8 mouse cellular contexts compared by ENCODE assay signal in genomic region chr2:92598941-92599486, GRCm38 (mm10). TPM values are rescaled to one million over a fixed set of nuclear protein-coding genes. Genes with fewer than 3 reads are reported as not detected.
DNase-seq lines count a peak whose midpoint lies in the region; ATAC-seq lines count a peak whose summit lies in the region.

No protein-coding gene starts in this region.

- peak overlapping the region; percentile 75; the same call in 1 of the 2 replicates for H3K9ac ChIP-seq in limb, embryonic 13.5 days
- peak overlapping the region; percentile 48; the same call in 1 of the 2 replicates for H3K9ac ChIP-seq in stomach, embryonic 14.5 days (replicated peaks; ENCODE audit: low read depth, low read length)

- H3K9me3 ChIP-seq in forebrain, embryonic 10.5 days = no peaks in the 10 kb centered on the region
- no peaks in the 10 kb centered on the region for H3K9me3 ChIP-seq in limb, embryonic 13.5 days
- no peaks in the 10 kb centered on the region for H3K9me3 ChIP-seq in stomach, embryonic 14.5 days (ENCODE audit: control insufficient read depth, low read depth, low read length)

- peak overlapping the region; percentile 87 for H3K27ac ChIP-seq in forebrain, embryonic 10.5 days
- no peak overlapping the region for H3K27ac ChIP-seq in limb, embryonic 13.5 days
- no peak overlapping the region for H3K27ac ChIP-seq in stomach, embryonic 14.5 days (ENCODE audit: low read length)

- no peak; the same call in 1 of the 2 replicates for ATAC-seq in limb, embryonic 13.5 days (ENCODE audit: low FRiP score, low read depth)
- peak; percentile 2; the same call in 1 of the 2 replicates for ATAC-seq in stomach, embryonic 14.5 days (ENCODE audit: insufficient number of reproducible peaks, insufficient read depth, low FRiP score, low read depth)

- WGBS in forebrain, embryonic 10.5 days = 29% methylated on average over 11 of the region's 11 CpGs
- WGBS in limb, embryonic 13.5 days = 33% methylated on average over 9 of the region's 11 CpGs
- 33% methylated on average over 9 of the region's 11 CpGs for WGBS in stomach, embryonic 14.5 days

- H3K27me3 ChIP-seq in forebrain, embryonic 10.5 days (ENCODE audit: poor library complexity, severe bottlenecking) = peaks cover 79% of the 10 kb centered on the region
- H3K27me3 ChIP-seq in limb, embryonic 13.5 days = peaks cover 45% of the 10 kb centered on the region
- H3K27me3 ChIP-seq in stomach, embryonic 14.5 days (ENCODE audit: control insufficient read depth, insufficient read depth, low read length) = 0 out of 2 replicates have a peak, but pooled peaks cover 5% of the 10 kb centered on the region

- intact Hi-C loops in left cerebral cortex, postnatal 14 days (cut with DNase I) = loop anchor here (2.0 to 5.0 kb wide), 2 partner anchors 72 to 112 kb away; no protein-coding TSS in a partner anchor

- peak; percentile 24 to 25 for DNase-seq in left cerebral cortex, adult 8-10 months (ENCODE audit: low spot score in 2 of 2)
- DNase-seq in left cerebral cortex, postnatal 14 days (ENCODE audit: low spot score in 2 of 2) = no peak
- peak; percentile 41 for DNase-seq in forebrain, embryonic 10.5 days (ENCODE audit: extremely low spot score, low spot score)
- no peak for DNase-seq in thymus, adult 18-20 months
- no peak for DNase-seq in cerebellum, postnatal 4 days (ENCODE audit: low spot score in 2 of 2)
- no peak for DNase-seq in layer of hippocampus, adult 9-10 months (ENCODE audit: low spot score)

- peak overlapping the region; percentile 68 for H3K4me3 ChIP-seq in forebrain, embryonic 10.5 days
- peak overlapping the region; percentile 74 for H3K4me3 ChIP-seq in limb, embryonic 13.5 days
- peak overlapping the region; percentile 69 for H3K4me3 ChIP-seq in stomach, embryonic 14.5 days (ENCODE audit: low read depth, low read length)

- H3K4me2 ChIP-seq in limb, embryonic 13.5 days (replicated peaks) = peak overlapping the region; percentile 85
- H3K4me2 ChIP-seq in stomach, embryonic 14.5 days (replicated peaks; ENCODE audit: low read depth, low read length) = peak overlapping the region; percentile 89

- peaks cover 86% of the 10 kb centered on the region for H3K4me1 ChIP-seq in forebrain, embryonic 10.5 days
- H3K4me1 ChIP-seq in limb, embryonic 13.5 days = peaks cover 19% of the 10 kb centered on the region
- H3K4me1 ChIP-seq in stomach, embryonic 14.5 days (ENCODE audit: control insufficient read depth, insufficient read depth, low read length) = peaks cover 8% of the 10 kb centered on the region; the same call in 1 of the 2 replicates

- no peaks in the 10 kb centered on the region for H3K36me3 ChIP-seq in forebrain, embryonic 10.5 days (replicated peaks)
- no peaks in the 10 kb centered on the region for H3K36me3 ChIP-seq in limb, embryonic 13.5 days
- H3K36me3 ChIP-seq in stomach, embryonic 14.5 days (ENCODE audit: control insufficient read depth, insufficient read depth, low read length) = no peaks in the 10 kb centered on the region

RNA-seq across cellular contexts. Expression of gene Chst1, which starts 0.5 kb away (rescaled TPM):
- 100 to 1,000 TPM; 222 to 247 (median 229) TPM for total RNA-seq in left cerebral cortex, adult 8-10 months (2022)
- total RNA-seq in left cerebral cortex, postnatal 14 days (2021) = 100 to 1,000 TPM; 217 to 239 TPM
- 5.5 and 5.7 TPM in 2 replicates for polyA plus RNA-seq in forebrain, embryonic 10.5 days (2016; fragmentation: Nextera tagmentation; extraction: Ambion mirVana)
- polyA plus RNA-seq in limb, embryonic 13.5 days (2015; fragmentation: Nextera tagmentation; extraction: Ambion mirVana) = 5.8 and 6.4 TPM in 2 replicates
- polyA plus RNA-seq in stomach, embryonic 14.5 days (2014; fragmentation: Nextera tagmentation; extraction: Ambion mirVana) = 4.4 and 5.2 TPM in 2 replicates

Comparison
In these comparisons a context has a peak if more than half of its experiments do, and no peak if none do; other contexts are left out.
1. DNase-seq: peak in left cerebral cortex, adult 8-10 months (2 of 2) and forebrain, embryonic 10.5 days (single experiment); none in left cerebral cortex, postnatal 14 days (0 of 2), thymus, adult 18-20 months (0 of 2), cerebellum, postnatal 4 days (0 of 2) and layer of hippocampus, adult 9-10 months (single experiment).
2. Peak in every context shown above with its lines, with median percentiles within 50 percentile points of each other: H3K4me3 ChIP-seq.